Mouse (Mus musculus) megakaryocyte progenitor cell, adult 5-6 weeks (primary cell): ENCODE results near the gene Cabin1. TPM values are rescaled to one million over a fixed set of nuclear protein-coding genes. Genes with fewer than 3 reads are reported as not detected.

Experiments used
- total RNA-seq, 2 experiments: library from RNA; stranded (forward) in 1 of 2; stranded (reverse) in 1 of 2; fragments of 157-497, 149-512 nt in 1 of 2; fragments of 200-1000 nt in 1 of 2; gene quantifications; 2 replicates each; pipeline versions ENCODE4 v1.2.3 to v1.2.4; 2015 to 2017

Cabin1 gene
- total RNA-seq, 2 experiments from 2014 or later: 36.5 to 37.8 TPM

Other genes starting within 250 kb of the Cabin1 start
- 69.5 and 70.4 TPM in 2 replicates for gene Snrpd3, start 246.8 kb downstream of the Cabin1 start, total RNA-seq (2015)
- gene Snrpd3, start 246.8 kb downstream of the Cabin1 start, total RNA-seq (2017): 53.5 and 67.6 TPM in 2 replicates
- 7.3 and 9.7 TPM in 2 replicates for gene Gucd1, start 246.4 kb downstream of the Cabin1 start, total RNA-seq (2015)
- gene Gucd1, start 246.4 kb downstream of the Cabin1 start, total RNA-seq (2017): 11.2 and 14.9 TPM in 2 replicates
- gene Lrrc75b, start 204.0 kb downstream of the Cabin1 start, total RNA-seq (2015): not detected in 2 replicates
- not detected in 2 replicates for gene Lrrc75b, start 204.0 kb downstream of the Cabin1 start, total RNA-seq (2017)
- not detected in 2 replicates for gene Ggt1, start 202.7 kb downstream of the Cabin1 start, total RNA-seq (2015)
- gene Ggt1, start 202.7 kb downstream of the Cabin1 start, total RNA-seq (2017): not detected in 2 replicates
- gene Ggt5, start 175.0 kb downstream of the Cabin1 start, total RNA-seq (2015): 0.29 and 1.4 TPM in 2 replicates
- 2.8 and 3.5 TPM in 2 replicates for gene Ggt5, start 175.0 kb downstream of the Cabin1 start, total RNA-seq (2017)
- 0.34 and 0.42 TPM in 2 replicates for gene Susd2, start 120.3 kb downstream of the Cabin1 start, total RNA-seq (2015)
- gene Susd2, start 120.3 kb downstream of the Cabin1 start, total RNA-seq (2017): 0.27 TPM in 1 of 2 replicates, not detected in the other
- 51.7 and 60.3 TPM in 2 replicates for gene Ddt, start 9.1 kb upstream of the Cabin1 start, total RNA-seq (2015)
- 54.4 and 60.1 TPM in 2 replicates for gene Ddt, start 9.1 kb upstream of the Cabin1 start, total RNA-seq (2017)
- not detected in 2 replicates for gene Gm20441, start 16.6 kb upstream of the Cabin1 start, total RNA-seq (2015)
- gene Gm20441, start 16.6 kb upstream of the Cabin1 start, total RNA-seq (2017): not detected in 2 replicates
- 4.9 and 5.5 TPM in 2 replicates for gene Gstt3, start 17.1 kb upstream of the Cabin1 start, total RNA-seq (2015)
- gene Gstt3, start 17.1 kb upstream of the Cabin1 start, total RNA-seq (2017): 3.2 and 4.7 TPM in 2 replicates
- gene Gstt1, start 34.2 kb upstream of the Cabin1 start, total RNA-seq (2015): not detected in 2 replicates
- gene Gstt1, start 34.2 kb upstream of the Cabin1 start, total RNA-seq (2017): 2.3 TPM in 1 of 2 replicates, not detected in the other
- not detected in 2 replicates for gene Gstt4, start 58.2 kb upstream of the Cabin1 start, total RNA-seq (2015)
- not detected in 2 replicates for gene Gstt4, start 58.2 kb upstream of the Cabin1 start, total RNA-seq (2017)
- gene Gstt2, start 73.1 kb upstream of the Cabin1 start, total RNA-seq (2015): 23.8 and 24.1 TPM in 2 replicates
- 14.2 and 21.6 TPM in 2 replicates for gene Gstt2, start 73.1 kb upstream of the Cabin1 start, total RNA-seq (2017)
- 477 and 576 TPM in 2 replicates for gene Mif, start 95.9 kb upstream of the Cabin1 start, total RNA-seq (2015)
- gene Mif, start 95.9 kb upstream of the Cabin1 start, total RNA-seq (2017): 746 and 790 TPM in 2 replicates
- 0.54 and 0.64 TPM in 2 replicates for gene Derl3, start 129.1 kb upstream of the Cabin1 start, total RNA-seq (2015)
- gene Derl3, start 129.1 kb upstream of the Cabin1 start, total RNA-seq (2017): 0.95 and 2.2 TPM in 2 replicates
- 66.3 and 72.0 TPM in 2 replicates for gene Smarcb1, start 157.3 kb upstream of the Cabin1 start, total RNA-seq (2015)
- gene Smarcb1, start 157.3 kb upstream of the Cabin1 start, total RNA-seq (2017): 77.3 and 86.5 TPM in 2 replicates
- 54.0 and 55.0 TPM in 2 replicates for gene Chchd10, start 168.8 kb upstream of the Cabin1 start, total RNA-seq (2015)
- gene Chchd10, start 168.8 kb upstream of the Cabin1 start, total RNA-seq (2017): 33.1 and 34.4 TPM in 2 replicates
- gene Mmp11, start 172.2 kb upstream of the Cabin1 start, total RNA-seq (2015): 0.57 TPM in 1 of 2 replicates, not detected in the other
- 10.1 TPM in 1 of 2 replicates, not detected in the other for gene Mmp11, start 172.2 kb upstream of the Cabin1 start, total RNA-seq (2017)
- gene Gm867, start 176.3 kb upstream of the Cabin1 start, total RNA-seq (2015): not detected in 2 replicates
- not detected in 2 replicates for gene Gm867, start 176.3 kb upstream of the Cabin1 start, total RNA-seq (2017)
- 1.5 TPM in 1 of 2 replicates, not detected in the other for gene Vpreb3, start 178.7 kb upstream of the Cabin1 start, total RNA-seq (2015)
- not detected in 2 replicates for gene Vpreb3, start 178.7 kb upstream of the Cabin1 start, total RNA-seq (2017)
- gene Gm5134, start 190.2 kb upstream of the Cabin1 start, total RNA-seq (2015): 0.35 and 0.66 TPM in 2 replicates
- gene Gm5134, start 190.2 kb upstream of the Cabin1 start, total RNA-seq (2017): 0.78 and 0.79 TPM in 2 replicates